Mouse (Mus musculus) forebrain, embryonic 13.5 days (tissue): ENCODE data around the gene Dnah12. TPM values are rescaled to one million over a fixed set of nuclear protein-coding genes. Genes with fewer than 3 reads are reported as not detected.
"Not testable (repeated sequence)": the region's sequence is repeated elsewhere in the genome, so short reads cannot be mapped to it uniquely, and the experiment has no call there.

Experiments used
- ATAC-seq: fragments of 200-750 bp; cut with Nextera tagmentation; 2 replicates; pipeline ENCODE4 v1.8.0; 2017
- H3K27ac ChIP-seq: fragments of 300-500 bp; sonication (generic); 2 replicates; pipeline ENCODE4 v1.5.1; 2015; ENCODE audit warnings: inconsistent platforms, mild to moderate bottlenecking, moderate library complexity
- H3K27me3 ChIP-seq: fragments of 300-500 bp; sonication (generic); 2 replicates; pipeline ENCODE4 v1.6.1; 2015; ENCODE audit warnings: mild to moderate bottlenecking, inconsistent platforms
- H3K36me3 ChIP-seq: fragments of 300-500 bp; sonication (generic); 2 replicates; pipeline ENCODE4 v1.6.1; 2015; ENCODE audit warnings: mild to moderate bottlenecking, inconsistent platforms; ENCODE audit not compliant: poor library complexity, severe bottlenecking
- H3K4me1 ChIP-seq: fragments of 300-500 bp; sonication (generic); 2 replicates; pipeline ENCODE4 v1.6.1; 2015; ENCODE audit warnings: inconsistent platforms
- H3K4me2 ChIP-seq: fragments of 300-500 bp; sonication (generic); 2 replicates; pipeline ENCODE4 v1.6.1; 2015; ENCODE audit warnings: inconsistent platforms, mild to moderate bottlenecking, moderate library complexity
- H3K4me3 ChIP-seq: fragments of 300-500 bp; sonication (generic); 2 replicates; pipeline ENCODE4 v1.5.1; 2015; ENCODE audit warnings: mild to moderate bottlenecking, inconsistent platforms
- H3K9ac ChIP-seq: fragments of 300-500 bp; sonication (generic); 2 replicates; pipeline ENCODE4 v1.6.1; 2015; ENCODE audit warnings: mild to moderate bottlenecking, inconsistent platforms
- H3K9me3 ChIP-seq: fragments of 300-500 bp; sonication (generic); replicated peaks from 2 replicates; pipeline ENCODE4 v1.6.1; 2016; ENCODE audit warnings: inconsistent platforms
- WGBS: fragments of 180-500 bp; shearing (Covaris S2); methylation state at CpG from one replicate; pipeline ENCODE4 v1.1.7; 2015; 5-methylcytosine and 5-hydroxymethylcytosine counted together
- polyA plus RNA-seq: library from polyadenylated mRNA; unstranded; fragments of >200 nt; fragmentation: Nextera tagmentation; extraction: Ambion mirVana; gene quantifications from 2 replicates; pipeline ENCODE4 v1.2.1, GENCODE M21; 2015

The Dnah12 gene
- polyA plus RNA-seq, 1 experiment from 2014 or later, result 0.05 TPM

DNA sequence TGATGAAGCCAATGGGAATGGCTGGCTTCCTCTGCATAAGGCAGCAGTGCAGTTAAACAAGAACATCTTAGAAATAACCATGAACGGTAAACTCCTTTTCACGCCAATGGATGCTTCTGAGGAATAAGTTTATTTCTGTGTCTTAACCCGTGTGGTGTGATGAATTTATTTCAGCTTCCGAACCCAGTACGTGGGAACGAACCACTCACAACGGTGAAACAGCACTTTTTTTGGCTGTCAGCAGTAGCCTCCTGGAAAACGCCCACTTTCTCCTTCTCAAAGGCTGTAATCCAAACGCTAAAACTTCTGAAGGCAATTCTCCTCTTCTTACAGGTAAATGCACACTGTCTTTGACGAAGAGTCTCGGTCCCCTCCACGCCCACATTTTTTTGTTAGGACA, 207.8 kb downstream of the Dnah12 start:
- H3K27ac ChIP-seq, result no peak overlapping the region
- H3K4me3 ChIP-seq, result no peak overlapping the region
- WGBS, result 90% methylated on average over 12 of the region's 12 CpGs
- no peaks in the 10 kb centered on the region for H3K27me3 ChIP-seq
- no peaks in the 10 kb centered on the region for H3K4me1 ChIP-seq
- no peaks in the 10 kb centered on the region for H3K9me3 ChIP-seq
- no peak overlapping the region for H3K4me2 ChIP-seq
- no peak for ATAC-seq
- no peaks in the 10 kb centered on the region for H3K36me3 ChIP-seq
- H3K9ac ChIP-seq, result no peak overlapping the region

DNA sequence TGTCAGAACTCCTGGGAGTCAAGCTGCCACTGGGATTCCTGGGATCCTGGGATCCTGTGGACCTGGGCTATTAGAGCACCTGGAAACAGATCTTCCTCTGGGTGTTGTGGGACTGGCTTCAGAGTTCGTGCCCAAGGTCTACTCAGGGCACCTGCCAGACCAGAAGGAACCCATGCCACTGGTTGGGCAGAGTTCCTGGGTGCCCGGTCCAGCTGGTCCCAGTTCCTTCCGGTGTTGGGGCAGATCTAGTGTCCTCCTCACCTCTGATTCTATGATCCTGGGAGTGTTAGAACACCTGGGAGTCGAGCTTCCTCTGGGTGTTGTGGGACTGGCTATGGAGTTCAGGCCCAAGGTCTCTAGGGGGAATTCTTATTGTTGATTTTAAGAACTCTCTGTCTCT, 214.3 kb downstream of the Dnah12 start:
- Histone ChIP-seq H3K4me2 (no peak overlapping the region), H3K9ac (no peak overlapping the region), H3K9me3 (no peaks in the 10 kb centered on the region), H3K36me3 (no peaks in the 10 kb centered on the region), H3K27me3 (no peaks in the 10 kb centered on the region), H3K4me3 (no peak overlapping the region), H3K27ac (no peak overlapping the region), H3K4me1 (no peaks in the 10 kb centered on the region)
- WGBS, result 83% methylated on average over 4 of the region's 4 CpGs
- no peak for ATAC-seq

DNA sequence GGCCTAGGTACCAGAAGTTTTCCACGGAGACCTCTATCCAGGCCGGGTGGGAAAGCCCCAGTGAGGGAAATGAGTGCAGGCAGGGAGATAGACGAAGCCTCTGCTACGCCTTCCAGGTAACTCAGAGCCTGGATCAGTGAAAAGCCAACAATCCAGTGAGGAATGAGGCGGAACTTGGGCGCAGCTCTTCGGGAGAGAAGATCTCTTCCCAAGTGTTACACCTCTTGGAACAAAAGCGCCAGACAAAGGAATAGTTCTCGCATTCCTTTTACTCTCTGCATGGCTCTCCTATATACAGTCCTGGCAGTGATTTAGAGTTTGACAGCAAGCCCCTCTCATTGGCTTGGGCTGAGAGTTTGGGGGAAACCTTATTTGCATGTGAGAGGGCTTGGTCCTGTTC, 217.4 kb downstream of the Dnah12 start:
- not testable (repeated sequence) for H3K9me3 ChIP-seq, H3K9ac ChIP-seq, H3K27ac ChIP-seq, ATAC-seq, H3K36me3 ChIP-seq, H3K4me3 ChIP-seq, H3K27me3 ChIP-seq, H3K4me1 ChIP-seq, H3K4me2 ChIP-seq
- WGBS, result 42% methylated on average over 9 of the region's 9 CpGs

DNA sequence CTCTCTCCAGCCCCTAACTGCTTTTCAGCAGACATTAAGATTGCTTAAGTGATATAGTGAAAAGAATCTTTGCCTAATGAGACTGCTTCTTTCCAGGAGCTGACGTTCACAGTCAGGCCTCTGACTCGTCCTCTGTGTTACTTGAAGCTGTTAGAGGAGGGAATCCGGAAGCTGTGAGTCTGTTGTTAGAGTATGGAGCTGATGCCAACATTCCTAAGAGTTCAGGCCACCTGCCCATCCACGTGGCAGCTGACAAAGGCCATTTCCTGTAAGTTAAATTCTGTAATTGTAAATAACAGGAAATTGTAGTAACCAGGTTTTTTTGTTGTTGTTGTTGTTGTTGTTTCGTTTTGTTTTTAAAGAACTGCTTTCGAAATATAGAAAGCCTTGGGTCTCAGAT, 218.1 kb downstream of the Dnah12 start:
- Histone ChIP-seq H3K4me2 (no peak overlapping the region), H3K36me3 (no peaks in the 10 kb centered on the region), H3K4me3 (no peak overlapping the region), H3K9ac (no peak overlapping the region), H3K27me3 (no peaks in the 10 kb centered on the region), H3K9me3 (no peaks in the 10 kb centered on the region), H3K4me1 (peaks cover 6% of the 10 kb centered on the region; the same call in 1 of the 2 replicates), H3K27ac (no peak overlapping the region)
- 68% methylated on average over 6 of the region's 6 CpGs for WGBS
- no peak for ATAC-seq

DNA sequence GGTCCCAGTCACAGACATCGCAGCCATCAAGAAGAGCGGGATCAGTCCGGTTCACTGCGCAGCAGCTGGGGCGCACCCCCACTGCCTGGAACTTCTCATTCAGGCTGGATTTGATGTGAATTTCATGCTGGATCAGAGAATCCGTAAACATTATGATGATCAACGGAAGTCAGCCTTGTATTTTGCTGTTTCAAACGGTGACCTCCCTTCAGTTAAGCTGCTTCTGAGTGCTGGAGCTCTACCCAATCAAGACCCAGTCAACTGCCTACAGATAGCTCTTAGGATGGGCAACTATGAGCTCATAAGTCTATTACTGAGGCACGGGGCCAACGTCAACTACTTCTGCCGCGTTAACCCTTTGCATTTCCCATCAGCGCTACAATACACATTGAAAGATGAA, 218.8 kb downstream of the Dnah12 start:
- Histone ChIP-seq H3K27ac (no peak overlapping the region), H3K9me3 (no peaks in the 10 kb centered on the region), H3K4me1 (peaks cover 6% of the 10 kb centered on the region; the same call in 1 of the 2 replicates), H3K9ac (no peak overlapping the region), H3K4me2 (no peak overlapping the region), H3K4me3 (no peak overlapping the region), H3K36me3 (no peaks in the 10 kb centered on the region), H3K27me3 (no peaks in the 10 kb centered on the region)
- ATAC-seq, result no peak
- 93% methylated on average over 13 of the region's 13 CpGs for WGBS

DNA sequence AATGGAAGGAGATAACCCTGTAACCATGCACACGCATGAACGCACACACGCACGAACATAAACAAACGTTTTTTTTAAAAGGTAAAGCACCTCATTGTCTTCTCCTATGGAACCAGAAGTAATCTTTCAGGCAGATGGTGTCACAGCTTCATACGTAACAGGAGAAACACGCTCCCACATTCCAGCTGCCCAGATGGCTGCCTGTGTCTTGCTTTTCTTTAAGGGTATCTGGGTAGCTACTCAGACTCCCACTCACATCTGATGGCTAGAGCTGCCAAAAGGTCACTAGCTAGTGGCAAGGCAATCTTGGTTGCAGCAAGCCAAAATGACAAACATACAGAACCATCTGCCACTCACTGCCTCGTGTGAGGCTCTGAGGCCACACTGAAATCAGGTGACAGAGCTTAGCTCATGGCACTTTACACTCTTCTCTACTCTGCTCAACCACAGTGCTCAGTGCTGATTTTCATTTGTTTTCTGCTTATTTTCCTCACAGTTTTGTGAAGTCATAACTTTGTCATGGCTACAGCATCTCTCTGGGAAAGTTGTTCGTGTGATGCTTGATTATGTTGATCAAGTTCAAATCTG, 220.7 kb downstream of the Dnah12 start:
- Histone ChIP-seq H3K9me3 (no peaks in the 10 kb centered on the region), H3K27me3 (no peaks in the 10 kb centered on the region), H3K4me3 (no peak overlapping the region), H3K36me3 (peaks cover 5% of the 10 kb centered on the region; the same call in 1 of the 2 replicates), H3K4me2 (no peak overlapping the region), H3K9ac (no peak overlapping the region), H3K4me1 (peaks cover 6% of the 10 kb centered on the region; the same call in 1 of the 2 replicates), H3K27ac (no peak overlapping the region; the same call in 1 of the 2 replicates)
- 57% methylated on average over 9 of the region's 9 CpGs for WGBS
- peak; percentile 36; the same call in 1 of the 2 replicates for ATAC-seq

DNA sequence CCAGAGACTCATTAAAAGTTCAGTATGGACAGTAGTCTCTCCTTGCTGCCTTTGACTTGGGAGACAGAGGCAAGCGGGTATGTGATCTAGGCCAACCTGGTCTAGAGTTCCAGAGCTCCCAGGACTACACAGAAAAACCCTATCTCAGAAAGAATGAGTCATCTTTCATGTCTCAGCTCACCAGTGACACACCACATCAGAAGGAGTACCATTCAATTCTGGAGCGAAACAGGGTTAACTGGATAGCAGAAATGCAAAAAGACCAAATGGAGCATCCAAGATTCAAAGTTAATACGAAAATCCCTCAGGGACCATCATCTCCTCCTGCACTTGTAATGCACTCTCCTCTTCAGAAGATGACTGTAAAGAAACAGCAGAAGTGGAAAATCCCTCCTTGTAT, 226.2 kb downstream of the Dnah12 start:
- Histone ChIP-seq H3K27ac (no peak overlapping the region), H3K36me3 (peaks cover 37% of the 10 kb centered on the region), H3K9me3 (no peaks in the 10 kb centered on the region), H3K4me3 (no peak overlapping the region), H3K27me3 (no peaks in the 10 kb centered on the region), H3K9ac (no peak overlapping the region), H3K4me2 (no peak overlapping the region), H3K4me1 (no peaks in the 10 kb centered on the region)
- 92% methylated on average over 3 of the region's 3 CpGs for WGBS
- ATAC-seq, result no peak

DNA sequence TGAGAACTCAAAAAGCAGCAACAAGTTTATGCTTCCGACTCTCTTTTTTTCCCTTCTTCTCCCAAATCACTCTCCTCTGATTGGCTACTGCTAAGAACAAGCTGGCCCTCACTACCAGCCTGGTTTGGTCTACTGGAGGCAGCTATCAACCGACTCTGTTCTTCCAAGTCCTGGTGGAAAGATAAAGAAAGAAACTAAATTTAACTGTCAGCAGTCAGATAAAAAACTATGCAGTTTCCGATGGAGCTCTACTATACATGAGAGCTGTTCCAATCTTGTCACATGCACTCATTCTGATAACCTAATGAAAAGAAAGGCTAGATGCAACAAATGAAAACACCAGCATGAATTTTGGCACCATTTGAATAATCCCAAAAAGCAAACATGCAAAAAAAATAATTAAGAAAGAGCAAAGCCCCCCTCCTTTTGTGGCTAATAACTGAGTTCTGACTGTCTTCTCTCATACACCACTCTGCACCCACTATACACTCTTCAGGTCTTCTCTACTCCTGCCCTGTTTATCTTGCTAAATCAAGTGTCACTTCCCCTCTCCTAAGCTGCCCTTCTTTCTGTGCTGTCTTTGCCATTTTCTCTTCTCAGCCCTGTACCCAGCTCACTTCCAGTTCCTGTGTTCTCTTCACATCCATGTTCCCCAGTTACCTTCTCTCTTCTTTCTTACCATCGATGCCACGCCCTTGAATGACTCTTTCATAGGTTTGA, 230.8 kb downstream of the Dnah12 start:
- ATAC-seq, result no peak

DNA sequence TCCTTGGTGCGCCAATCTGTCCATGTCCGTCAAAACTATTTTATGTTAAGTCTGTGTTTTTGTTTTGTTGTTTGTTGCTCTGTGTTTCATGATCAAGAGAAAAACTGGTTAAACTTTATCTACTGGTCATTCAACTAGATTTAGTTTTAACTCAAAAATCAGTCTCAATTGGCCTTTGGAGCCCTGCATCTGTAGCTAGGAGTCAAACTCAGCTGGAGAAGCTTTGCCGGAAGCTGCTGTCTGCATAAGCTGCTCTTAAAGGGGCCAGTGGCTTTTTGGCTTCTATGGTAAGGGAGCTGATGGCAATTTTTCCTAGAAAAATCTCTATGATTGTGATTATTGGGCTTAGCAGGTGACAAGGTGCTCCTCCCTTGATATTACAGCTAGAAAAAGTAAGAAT, 241.8 kb downstream of the Dnah12 start:
- Histone ChIP-seq H3K4me3 (no peak overlapping the region), H3K4me1 (no peaks in the 10 kb centered on the region), H3K9me3 (no peaks in the 10 kb centered on the region), H3K9ac (no peak overlapping the region), H3K4me2 (no peak overlapping the region), H3K27me3 (no peaks in the 10 kb centered on the region), H3K36me3 (peaks cover 30% of the 10 kb centered on the region), H3K27ac (no peak overlapping the region)
- WGBS, result 86% methylated on average over 3 of the region's 3 CpGs
- no peak for ATAC-seq

More for the DNA sequence above, 230.8 kb downstream of the Dnah12 start:
- Histone ChIP-seq H3K4me1 (no peaks in the 10 kb centered on the region), H3K9ac (no peak overlapping the region), H3K4me3 (no peak overlapping the region), H3K27me3 (no peaks in the 10 kb centered on the region), H3K36me3 (peaks cover 64% of the 10 kb centered on the region), H3K4me2 (no peak overlapping the region), H3K9me3 (no peaks in the 10 kb centered on the region), H3K27ac (no peak overlapping the region)
- WGBS, result 94% methylated on average over 5 of the region's 5 CpGs

DNA sequence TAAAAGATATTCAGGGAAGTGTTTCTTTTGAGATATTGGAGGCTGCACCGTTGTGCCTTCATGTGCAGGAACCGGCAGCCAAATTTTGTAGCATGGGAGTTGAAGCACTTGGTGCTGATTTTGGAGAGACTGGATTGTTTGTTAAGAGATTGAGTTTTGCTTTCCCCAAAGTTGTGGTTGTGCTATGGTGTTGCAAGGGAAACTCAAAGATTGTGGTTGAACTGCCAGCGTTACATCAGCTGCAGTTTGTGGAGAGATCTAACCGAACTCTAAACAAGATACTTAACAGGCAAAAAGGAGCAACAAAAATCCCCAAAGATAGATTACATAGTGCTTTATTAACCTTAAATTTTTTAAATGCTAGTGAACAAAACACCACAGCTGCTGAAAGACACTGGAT, 242.5 kb downstream of the Dnah12 start:
- no peak for ATAC-seq
- Histone ChIP-seq H3K4me3 (no peak overlapping the region), H3K4me1 (no peaks in the 10 kb centered on the region), H3K4me2 (no peak overlapping the region), H3K9ac (no peak overlapping the region), H3K9me3 (no peaks in the 10 kb centered on the region), H3K27ac (no peak overlapping the region), H3K36me3 (peaks cover 35% of the 10 kb centered on the region), H3K27me3 (no peaks in the 10 kb centered on the region)
- 93% methylated on average over 4 of the region's 4 CpGs for WGBS
